Mouse (Mus musculus) olfactory bulb, adult 2 months (tissue): ENCODE data around the gene Hc.

Experiments used
- CTCF ChIP-seq: fragments of 200-500 bp; IDR thresholded peaks from 2 replicates; pipeline ENCODE4 v1.5.1; 2012; ENCODE audit warnings: low read depth, mild to moderate bottlenecking, low read length, moderate library complexity; ENCODE audit not compliant: insufficient read depth
- POLR2A ChIP-seq: fragments of 200-500 bp; IDR thresholded peaks from 2 replicates; pipeline ENCODE4 v1.6.1; 2012; ENCODE audit warnings: mild to moderate bottlenecking, low read depth, low read length, moderate library complexity; ENCODE audit not compliant: insufficient read depth

GRCm38 (mm10) chr2:35069124-35069523, 7.9 kb upstream of the Hc start:
- no peak for TF ChIP-seq POLR2A
- no peak for TF ChIP-seq CTCF
